11 mouse cellular contexts compared by ENCODE assay signal in genomic region chr12:77742716-77743115, GRCm38 (mm10).
A peak's percentile ranks its signal among the peaks of the same experiment; 100 is the strongest.
DNase-seq lines count a peak whose midpoint lies in the region; ATAC-seq and TF ChIP-seq lines count a peak whose summit lies in the region.
"Had no signal": no experiment of that assay in that cellular context is flagged by ENCODE, and none has a peak within 500 bp of the region (broad histone marks: within the 10 kb centered on the region; RNA-seq: fewer than 3 reads in every experiment).

No protein-coding gene starts in this region.

- no peak overlapping the region for H3K9ac ChIP-seq in midbrain, embryonic 15.5 days
- H3K9ac ChIP-seq in hindbrain, postnatal 0 days (replicated peaks; ENCODE audit: low read length), result no peak overlapping the region
- no peak overlapping the region for H3K9ac ChIP-seq in neural tube, embryonic 15.5 days (replicated peaks)
- H3K9ac ChIP-seq: embryonic facial prominence, embryonic 12.5 days; lung, embryonic 15.5 days had no signal

- peaks cover 21% of the 10 kb centered on the region for H3K4me1 ChIP-seq in midbrain, embryonic 10.5 days
- H3K4me1 ChIP-seq in midbrain, embryonic 15.5 days, result no peaks in the 10 kb centered on the region
- H3K4me1 ChIP-seq in hindbrain, postnatal 0 days (ENCODE audit: insufficient read depth, low read length), result peaks cover 11% of the 10 kb centered on the region; the same call in 1 of the 2 replicates
- peaks cover 9% of the 10 kb centered on the region for H3K4me1 ChIP-seq in neural tube, embryonic 15.5 days
- no peaks in the 10 kb centered on the region for H3K4me1 ChIP-seq in embryonic facial prominence, embryonic 10.5 days
- H3K4me1 ChIP-seq: embryonic facial prominence, embryonic 12.5 days; lung, embryonic 15.5 days had no signal

- no peak overlapping the region for H3K4me3 ChIP-seq in midbrain, embryonic 10.5 days
- H3K4me3 ChIP-seq in midbrain, embryonic 15.5 days, result no peak overlapping the region
- no peak overlapping the region for H3K4me3 ChIP-seq in hindbrain, postnatal 0 days (ENCODE audit: low read length)
- no peak overlapping the region for H3K4me3 ChIP-seq in neural tube, embryonic 15.5 days (replicated peaks)
- no peak overlapping the region for H3K4me3 ChIP-seq in embryonic facial prominence, embryonic 10.5 days
- H3K4me3 ChIP-seq: embryonic facial prominence, embryonic 12.5 days; lung, embryonic 15.5 days had no signal

- no peak for TF ChIP-seq CTCF in hindbrain, postnatal 0 days (IDR thresholded peaks at IDR 0.05; ENCODE audit: low read depth)

- ATAC-seq in midbrain, embryonic 15.5 days (replicated peaks), result no peak
- ATAC-seq in hindbrain, postnatal 0 days, result peak; percentile 45; the same call in 1 of the 2 replicates
- ATAC-seq in neural tube, embryonic 15.5 days (ENCODE audit: low FRiP score), result peak; percentile 77

- 41% methylated on average over 3 of the region's 3 CpGs for WGBS in midbrain, embryonic 10.5 days
- 26% methylated on average over 3 of the region's 3 CpGs for WGBS in midbrain, embryonic 15.5 days
- WGBS in hindbrain, postnatal 0 days, result 25% methylated on average over 3 of the region's 3 CpGs
- 22% methylated on average over 3 of the region's 3 CpGs for WGBS in neural tube, embryonic 15.5 days
- 51% methylated on average over 3 of the region's 3 CpGs for WGBS in embryonic facial prominence, embryonic 10.5 days

- H3K27me3 ChIP-seq in midbrain, embryonic 10.5 days (ENCODE audit: low read depth, poor library complexity, severe bottlenecking), result no peaks in the 10 kb centered on the region
- no peaks in the 10 kb centered on the region for H3K27me3 ChIP-seq in midbrain, embryonic 15.5 days (replicated peaks)
- H3K27me3 ChIP-seq in hindbrain, postnatal 0 days (ENCODE audit: insufficient read depth, low read length), result no peaks in the 10 kb centered on the region
- H3K27me3 ChIP-seq in neural tube, embryonic 15.5 days (replicated peaks), result no peaks in the 10 kb centered on the region
- H3K27me3 ChIP-seq in embryonic facial prominence, embryonic 10.5 days (replicated peaks; ENCODE audit: low read depth, poor library complexity, severe bottlenecking), result no peaks in the 10 kb centered on the region
- H3K27me3 ChIP-seq: embryonic facial prominence, embryonic 12.5 days; lung, embryonic 15.5 days had no signal

- no peaks in the 10 kb centered on the region for H3K9me3 ChIP-seq in midbrain, embryonic 10.5 days (replicated peaks)
- no peaks in the 10 kb centered on the region for H3K9me3 ChIP-seq in midbrain, embryonic 15.5 days
- H3K9me3 ChIP-seq in hindbrain, postnatal 0 days (ENCODE audit: low read length), result no peaks in the 10 kb centered on the region
- no peaks in the 10 kb centered on the region for H3K9me3 ChIP-seq in neural tube, embryonic 15.5 days (replicated peaks)
- H3K9me3 ChIP-seq in embryonic facial prominence, embryonic 10.5 days, result no peaks in the 10 kb centered on the region
- H3K9me3 ChIP-seq: embryonic facial prominence, embryonic 12.5 days; lung, embryonic 15.5 days had no signal

- no peaks in the 10 kb centered on the region for H3K36me3 ChIP-seq in midbrain, embryonic 10.5 days
- H3K36me3 ChIP-seq in midbrain, embryonic 15.5 days (replicated peaks), result no peaks in the 10 kb centered on the region
- H3K36me3 ChIP-seq in hindbrain, postnatal 0 days (ENCODE audit: insufficient read depth, low read length), result no peaks in the 10 kb centered on the region
- H3K36me3 ChIP-seq in neural tube, embryonic 15.5 days, result no peaks in the 10 kb centered on the region
- H3K36me3 ChIP-seq in embryonic facial prominence, embryonic 10.5 days (replicated peaks), result no peaks in the 10 kb centered on the region
- H3K36me3 ChIP-seq: embryonic facial prominence, embryonic 12.5 days; lung, embryonic 15.5 days had no signal

- DNase-seq in embryo, embryonic 10 days (ENCODE audit: low spot score), result peak; percentile 38
- DNase-seq in embryo, embryonic 9.5 days (ENCODE audit: extremely low spot score), result no peak
- DNase-seq in midbrain, embryonic 10.5 days (ENCODE audit: low spot score), result peak; percentile 22
- DNase-seq in hindbrain, postnatal 0 days (ENCODE audit: low spot score), result peak; percentile 66
- DNase-seq in embryonic facial prominence, embryonic 10.5 days (ENCODE audit: low spot score), result no peak
- no peak for DNase-seq in adrenal gland, postnatal 36 days
- DNase-seq: right cerebral cortex, adult 18-20 months had no signal

- H3K27ac ChIP-seq in midbrain, embryonic 10.5 days (replicated peaks), result peak overlapping the region; percentile 25; the same call in 1 of the 2 replicates
- H3K27ac ChIP-seq in midbrain, embryonic 15.5 days, result no peak overlapping the region
- no peak overlapping the region; the same call in 1 of the 2 replicates for H3K27ac ChIP-seq in hindbrain, postnatal 0 days
- no peak overlapping the region for H3K27ac ChIP-seq in neural tube, embryonic 15.5 days (replicated peaks)
- no peak overlapping the region for H3K27ac ChIP-seq in embryonic facial prominence, embryonic 10.5 days (replicated peaks)
- H3K27ac ChIP-seq: embryonic facial prominence, embryonic 12.5 days; lung, embryonic 15.5 days had no signal

- no peak overlapping the region for H3K4me2 ChIP-seq in midbrain, embryonic 15.5 days
- no peak overlapping the region for H3K4me2 ChIP-seq in hindbrain, postnatal 0 days (ENCODE audit: low read depth, low read length)
- H3K4me2 ChIP-seq in neural tube, embryonic 15.5 days, result no peak overlapping the region
- H3K4me2 ChIP-seq: embryonic facial prominence, embryonic 12.5 days; lung, embryonic 15.5 days had no signal

Comparison
In these comparisons a context has a peak if more than half of its experiments do, and no peak if none do; other contexts are left out.
1. DNase-seq: peak in embryo, embryonic 10 days (single experiment), midbrain, embryonic 10.5 days (single experiment) and hindbrain, postnatal 0 days (single experiment); none in embryo, embryonic 9.5 days (single experiment), embryonic facial prominence, embryonic 10.5 days (single experiment) and adrenal gland, postnatal 36 days (0 of 2).